Mouse (Mus musculus): Measurements from ENCODE around the gene Zfp512b. TPM values are rescaled to one million over a fixed set of nuclear protein-coding genes. Genes with fewer than 3 reads are reported as not detected.

The Zfp512b gene
- polyA plus RNA-seq, 1 experiment from 2014 or later = 22.8 TPM

DNA sequence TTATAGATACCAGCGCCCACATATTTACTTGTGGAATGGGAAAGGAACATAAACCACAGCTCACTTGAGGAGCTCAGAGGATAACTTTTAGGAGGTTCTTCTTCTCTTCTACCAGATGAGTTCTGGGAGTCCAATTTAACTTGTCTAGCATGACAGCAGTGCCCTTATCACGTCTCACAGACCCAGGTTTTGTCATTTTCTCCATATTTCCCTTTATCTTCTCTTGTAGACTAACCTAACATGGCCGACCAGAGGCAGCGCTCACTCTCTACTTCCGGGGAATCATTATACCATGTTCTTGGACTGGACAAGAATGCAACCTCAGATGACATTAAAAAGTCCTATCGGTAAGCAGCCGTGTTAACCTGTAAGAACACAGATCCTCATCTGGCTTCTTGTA is 46.5 kb downstream of the Zfp512b start:
- peaks cover 37% of the 10 kb centered on the region for H3K36me3 ChIP-seq (ENCODE audit: control insufficient read depth, insufficient read depth)
- ATAC-seq (replicated peaks; ENCODE audit: extremely low read depth, insufficient read depth, low FRiP score) = no peak
- no peak overlapping the region for H3K9ac ChIP-seq (ENCODE audit: low read length)
- H3K4me2 ChIP-seq (ENCODE audit: low read depth, low read length) = no peak overlapping the region
- H3K4me3 ChIP-seq (ENCODE audit: low read length) = no peak overlapping the region
- WGBS = 92% methylated on average over 7 of the region's 7 CpGs
- no peaks in the 10 kb centered on the region for H3K9me3 ChIP-seq (replicated peaks; ENCODE audit: control insufficient read depth, low read length)
- no peak overlapping the region for H3K27ac ChIP-seq (ENCODE audit: low read length)
- H3K4me1 ChIP-seq (ENCODE audit: control insufficient read depth, insufficient read depth, low read length) = no peaks in the 10 kb centered on the region
- H3K27me3 ChIP-seq (ENCODE audit: control insufficient read depth, insufficient read depth, low read length) = no peaks in the 10 kb centered on the region

DNA sequence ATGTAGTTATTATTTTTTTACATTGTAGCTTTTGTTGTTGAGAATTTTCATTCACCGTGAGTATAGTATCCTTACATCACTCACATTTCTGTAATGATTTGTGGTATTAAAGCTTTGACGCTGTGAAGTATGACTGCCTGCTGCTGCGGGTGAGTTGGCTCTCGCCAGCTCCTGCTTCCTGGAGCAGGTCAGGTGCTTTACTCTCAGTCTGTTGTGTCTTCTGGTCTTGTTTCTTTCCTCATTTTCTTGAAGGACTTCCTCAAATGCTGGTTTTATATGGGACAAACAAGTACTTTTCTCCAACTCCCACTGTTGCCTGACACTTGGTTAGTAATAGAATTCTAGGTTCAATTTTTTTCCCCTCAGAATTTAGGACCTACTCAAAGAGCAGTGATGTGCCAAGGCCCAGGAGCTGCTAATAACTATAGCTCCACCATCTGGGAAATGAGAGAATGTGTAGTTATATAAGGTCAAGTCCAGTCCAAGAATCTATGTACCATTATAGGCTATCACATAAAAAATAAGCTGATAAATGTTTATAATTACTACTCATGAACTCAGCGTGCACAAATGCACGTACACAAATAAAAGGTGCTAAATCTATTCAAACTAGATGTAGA is 50.7 kb downstream of the Zfp512b start:
- no peak overlapping the region for H3K27ac ChIP-seq (ENCODE audit: low read length)
- H3K27me3 ChIP-seq (ENCODE audit: control insufficient read depth, insufficient read depth, low read length) = no peaks in the 10 kb centered on the region
- no peak overlapping the region for H3K9ac ChIP-seq (ENCODE audit: low read length)
- WGBS = 82% methylated on average over 6 of the region's 6 CpGs
- H3K36me3 ChIP-seq (ENCODE audit: control insufficient read depth, insufficient read depth) = peaks cover 5% of the 10 kb centered on the region
- H3K4me1 ChIP-seq (ENCODE audit: control insufficient read depth, insufficient read depth, low read length) = peaks cover 8% of the 10 kb centered on the region
- H3K4me2 ChIP-seq (ENCODE audit: low read depth, low read length) = no peak overlapping the region
- H3K9me3 ChIP-seq (replicated peaks; ENCODE audit: control insufficient read depth, low read length) = no peaks in the 10 kb centered on the region
- ATAC-seq (replicated peaks; ENCODE audit: extremely low read depth, insufficient read depth, low FRiP score) = no peak
- no peak overlapping the region for H3K4me3 ChIP-seq (ENCODE audit: low read length)

GRCm38 (mm10) chr2:181537444-181538047 is 55.1 kb downstream of the Zfp512b start:
- Histone ChIP-seq H3K9ac (ENCODE audit: low read length) (peak overlapping the region; percentile 48), H3K27ac (ENCODE audit: low read length) (peak overlapping the region; percentile 33), H3K36me3 (ENCODE audit: control insufficient read depth, insufficient read depth) (no peaks in the 10 kb centered on the region), H3K9me3 (replicated peaks; ENCODE audit: control insufficient read depth, low read length) (no peaks in the 10 kb centered on the region), H3K4me1 (ENCODE audit: control insufficient read depth, insufficient read depth, low read length) (peaks cover 8% of the 10 kb centered on the region), H3K4me2 (ENCODE audit: low read depth, low read length) (peak overlapping the region; percentile 19), H3K4me3 (ENCODE audit: low read length) (no peak overlapping the region), H3K27me3 (ENCODE audit: control insufficient read depth, insufficient read depth, low read length) (no peaks in the 10 kb centered on the region)
- ATAC-seq (replicated peaks; ENCODE audit: extremely low read depth, insufficient read depth, low FRiP score) = peak; percentile 83
- WGBS = 72% methylated on average over 2 of the region's 2 CpGs

- Histone ChIP-seq H3K27ac (ENCODE audit: low read length) (no peak overlapping the region), H3K4me2 (ENCODE audit: low read depth, low read length) (no peak overlapping the region), H3K27me3 (ENCODE audit: control insufficient read depth, insufficient read depth, low read length) (no peaks in the 10 kb centered on the region), H3K36me3 (ENCODE audit: control insufficient read depth, insufficient read depth) (peaks cover 2% of the 10 kb centered on the region; the same call in 1 of the 2 replicates), H3K4me1 (ENCODE audit: control insufficient read depth, insufficient read depth, low read length) (peaks cover 8% of the 10 kb centered on the region), H3K9ac (ENCODE audit: low read length) (no peak overlapping the region), H3K9me3 (replicated peaks; ENCODE audit: control insufficient read depth, low read length) (no peaks in the 10 kb centered on the region), H3K4me3 (ENCODE audit: low read length) (no peak overlapping the region)
- no peak for ATAC-seq (replicated peaks; ENCODE audit: extremely low read depth, insufficient read depth, low FRiP score)
- WGBS = 77% methylated on average over 2 of the region's 2 CpGs
Measured at GRCm38 (mm10) chr2:181536410-181536809, 56.2 kb downstream of the Zfp512b start.

DNA sequence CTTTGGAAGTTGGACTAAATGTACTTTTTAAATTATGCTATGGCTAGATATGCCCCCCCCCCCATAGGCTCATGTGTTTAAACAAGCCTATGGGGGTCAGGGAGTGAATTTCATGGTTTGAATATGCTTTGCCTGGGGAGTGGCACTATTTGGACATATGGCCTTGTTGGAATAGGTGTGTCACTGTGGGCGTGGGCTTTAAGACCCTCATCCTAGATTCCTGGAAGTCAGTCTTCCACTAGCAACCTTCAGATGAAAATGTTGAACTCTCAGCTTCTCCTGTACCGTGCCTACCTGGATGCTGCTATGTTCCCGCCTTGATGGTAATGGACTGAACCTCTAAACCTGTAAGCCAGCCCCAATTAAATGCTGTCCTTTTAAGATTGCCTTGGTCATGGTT is 60.0 kb downstream of the Zfp512b start:
- peaks cover 12% of the 10 kb centered on the region for H3K36me3 ChIP-seq (ENCODE audit: control insufficient read depth, insufficient read depth)
- peaks cover 3% of the 10 kb centered on the region; the same call in 1 of the 2 replicates for H3K4me1 ChIP-seq (ENCODE audit: control insufficient read depth, insufficient read depth, low read length)
- H3K4me3 ChIP-seq (ENCODE audit: low read length) = no peak overlapping the region
- WGBS = 93% methylated on average over 3 of the region's 3 CpGs
- 0 out of 2 replicates have a peak, but pooled peaks cover 4% of the 10 kb centered on the region for H3K9me3 ChIP-seq (replicated peaks; ENCODE audit: control insufficient read depth, low read length)
- H3K4me2 ChIP-seq (ENCODE audit: low read depth, low read length) = no peak overlapping the region
- H3K27me3 ChIP-seq (ENCODE audit: control insufficient read depth, insufficient read depth, low read length) = no peaks in the 10 kb centered on the region
- no peak overlapping the region for H3K9ac ChIP-seq (ENCODE audit: low read length)
- no peak overlapping the region for H3K27ac ChIP-seq (ENCODE audit: low read length)
- no peak for ATAC-seq (replicated peaks; ENCODE audit: extremely low read depth, insufficient read depth, low FRiP score)

Small RNAs within 50 kb of the gene (microRNA-seq; reads per million reads assigned to microRNA genes)
- gene Mir7006 = not detected

Other genes starting within 250 kb of the Zfp512b start
- 28.0 and 30.7 TPM in 2 replicates for gene Zgpat, start 227.9 kb downstream of the Zfp512b start, polyA plus RNA-seq (2015; fragmentation: Nextera tagmentation; extraction: Ambion mirVana)
- gene Arfrp1, start 227.4 kb downstream of the Zfp512b start, polyA plus RNA-seq (2015; fragmentation: Nextera tagmentation; extraction: Ambion mirVana) = 63.0 and 65.7 TPM in 2 replicates
- 15.6 and 18.1 TPM in 2 replicates for gene Lime1, start 212.7 kb downstream of the Zfp512b start, polyA plus RNA-seq (2015; fragmentation: Nextera tagmentation; extraction: Ambion mirVana)
- 9.8 and 10.3 TPM in 2 replicates for gene Zbtb46, start 133.4 kb downstream of the Zfp512b start, polyA plus RNA-seq (2015; fragmentation: Nextera tagmentation; extraction: Ambion mirVana)
- 0.17 and 0.19 TPM in 2 replicates for gene Abhd16b, start 99.6 kb downstream of the Zfp512b start, polyA plus RNA-seq (2015; fragmentation: Nextera tagmentation; extraction: Ambion mirVana)
- 123 and 125 TPM in 2 replicates for gene Tpd52l2, start 95.7 kb downstream of the Zfp512b start, polyA plus RNA-seq (2015; fragmentation: Nextera tagmentation; extraction: Ambion mirVana)
- 77.9 and 82.1 TPM in 2 replicates for gene Dnajc5, start 72.3 kb downstream of the Zfp512b start, polyA plus RNA-seq (2015; fragmentation: Nextera tagmentation; extraction: Ambion mirVana)
- gene Uckl1, start 7.9 kb downstream of the Zfp512b start, polyA plus RNA-seq (2015; fragmentation: Nextera tagmentation; extraction: Ambion mirVana) = 77.3 and 85.8 TPM in 2 replicates
- 47.4 and 47.6 TPM in 2 replicates for gene Prpf6, start 935 bp downstream of the Zfp512b start, polyA plus RNA-seq (2015; fragmentation: Nextera tagmentation; extraction: Ambion mirVana)
- gene Samd10, start 6.4 kb upstream of the Zfp512b start, polyA plus RNA-seq (2015; fragmentation: Nextera tagmentation; extraction: Ambion mirVana) = 11.2 and 12.4 TPM in 2 replicates
- not detected in 2 replicates for gene Gm29797, start 64.2 kb upstream of the Zfp512b start, polyA plus RNA-seq (2015; fragmentation: Nextera tagmentation; extraction: Ambion mirVana)
- 53.6 and 55.9 TPM in 2 replicates for gene Sox18, start 78.8 kb upstream of the Zfp512b start, polyA plus RNA-seq (2015; fragmentation: Nextera tagmentation; extraction: Ambion mirVana)
- gene Tcea2, start 87.5 kb upstream of the Zfp512b start, polyA plus RNA-seq (2015; fragmentation: Nextera tagmentation; extraction: Ambion mirVana) = 17.6 and 19.6 TPM in 2 replicates
- 34.5 and 40.2 TPM in 2 replicates for gene Rgs19, start 101.2 kb upstream of the Zfp512b start, polyA plus RNA-seq (2015; fragmentation: Nextera tagmentation; extraction: Ambion mirVana)
- not detected in 2 replicates for gene Lkaaear1, start 105.6 kb upstream of the Zfp512b start, polyA plus RNA-seq (2015; fragmentation: Nextera tagmentation; extraction: Ambion mirVana)
- 1.2 and 1.3 TPM in 2 replicates for gene Oprl1, start 122.2 kb upstream of the Zfp512b start, polyA plus RNA-seq (2015; fragmentation: Nextera tagmentation; extraction: Ambion mirVana)
- 0.06 and 0.08 TPM in 2 replicates for gene Myt1, start 170.5 kb upstream of the Zfp512b start, polyA plus RNA-seq (2015; fragmentation: Nextera tagmentation; extraction: Ambion mirVana)
- gene Pcmtd2, start 245.1 kb upstream of the Zfp512b start, polyA plus RNA-seq (2015; fragmentation: Nextera tagmentation; extraction: Ambion mirVana) = 30.2 and 31.7 TPM in 2 replicates

All from heart, embryonic 16.5 days (tissue).